Mouse (Mus musculus): ENCODE data around the gene Ercc1. TPM values are rescaled to one million over a fixed set of nuclear protein-coding genes. Genes with fewer than 3 reads are reported as not detected.

Gene Ercc1
- 66.5 to 73.8 TPM (median 68.8 TPM) in 4 replicates for total RNA-seq (2023; ENCODE audit: inconsistent age)

GRCm38 (mm10) chr7:19344237-19344847 is at the start of gene Ercc1:
Gene Ercc1, plus strand, starts transcription at chr7:19344778.

GRCm38 (mm10) chr7:19309884-19310641 is 34.5 kb upstream of the Ercc1 start, which contains the start of gene Fosb:
Gene Fosb, minus strand, starts transcription at chr7:19310051.

GRCm38 (mm10) chr7:19359299-19359891 is 14.8 kb downstream of the Ercc1 start, which contains the start of the genes Cd3eap and Ppp1r13l:
Gene Cd3eap, minus strand, starts transcription at chr7:19359483.
Gene Ppp1r13l, plus strand, starts transcription at chr7:19359749.

GRCm38 (mm10) chr7:19381377-19382165 is 37.0 kb downstream of the Ercc1 start, which contains the start of gene Ercc2:
Gene Ercc2, plus strand, starts transcription at chr7:19382010.

GRCm38 (mm10) chr7:19403731-19404296 is 59.2 kb downstream of the Ercc1 start, which contains the start of gene Klc3:
Gene Klc3, minus strand, starts transcription at chr7:19404104.

GRCm38 (mm10) chr7:19404476-19404875 is 59.9 kb downstream of the Ercc1 start, which contains the start of gene Ckm:
Gene Ckm, plus strand, starts transcription at chr7:19404776.

Other genes with a start within 250 kb of the Ercc1 start
- gene Gm4969, start 226.4 kb upstream of the Ercc1 start, total RNA-seq (2023; ENCODE audit: inconsistent age): 0.12 TPM in 1 of 4 replicates, not detected in the others
- 25.7 to 28.5 TPM (median 26.6 TPM) in 4 replicates for gene Fbxo46, start 224.9 kb upstream of the Ercc1 start, total RNA-seq (2023; ENCODE audit: inconsistent age)
- gene Qpctl, start 195.5 kb upstream of the Ercc1 start, total RNA-seq (2023; ENCODE audit: inconsistent age): 10.1 to 12.4 TPM (median 10.5 TPM) in 4 replicates
- 91.1 to 103 TPM (median 97.6 TPM) in 4 replicates for gene Snrpd2, start 195.1 kb upstream of the Ercc1 start, total RNA-seq (2023; ENCODE audit: inconsistent age)
- not detected in 4 replicates for gene Gipr, start 178.7 kb upstream of the Ercc1 start, total RNA-seq (2023; ENCODE audit: inconsistent age)
- 20.8 to 29.3 TPM (median 27.0 TPM) in 4 replicates for gene Eml2, start 168.4 kb upstream of the Ercc1 start, total RNA-seq (2023; ENCODE audit: inconsistent age)
- 0.16 TPM in 1 of 4 replicates, not detected in the others for gene Gpr4, start 132.2 kb upstream of the Ercc1 start, total RNA-seq (2023; ENCODE audit: inconsistent age)
- 46.7 to 54.6 TPM (median 48.7 TPM) in 4 replicates for gene Opa3, start 116.4 kb upstream of the Ercc1 start, total RNA-seq (2023; ENCODE audit: inconsistent age)
- 349 to 378 TPM (median 355 TPM) in 4 replicates for gene Vasp, start 73.0 kb upstream of the Ercc1 start, total RNA-seq (2023; ENCODE audit: inconsistent age)
- 0.64 TPM in 1 of 4 replicates, not detected in the others for gene Ppm1n, start 64.7 kb upstream of the Ercc1 start, total RNA-seq (2023; ENCODE audit: inconsistent age)
- 0.24 TPM in 1 of 4 replicates, not detected in the others for gene Rtn2, start 62.2 kb upstream of the Ercc1 start, total RNA-seq (2023; ENCODE audit: inconsistent age)
- 2,334 to 3,047 TPM (median 2,835 TPM) in 4 replicates for gene Fosb, start 34.7 kb upstream of the Ercc1 start, total RNA-seq (2023; ENCODE audit: inconsistent age)
- 6.2 to 8.3 TPM (median 7.5 TPM) in 4 replicates for gene Cd3eap, start 14.7 kb downstream of the Ercc1 start, total RNA-seq (2023; ENCODE audit: inconsistent age)
- gene Ppp1r13l, start 15.0 kb downstream of the Ercc1 start, total RNA-seq (2023; ENCODE audit: inconsistent age): 0.54 to 2.1 TPM (median 0.86 TPM) in 4 replicates
- 66.6 to 74.4 TPM (median 69.9 TPM) in 4 replicates for gene Ercc2, start 37.2 kb downstream of the Ercc1 start, total RNA-seq (2023; ENCODE audit: inconsistent age)
- 1.8 to 4.2 TPM (median 2.4 TPM) in 4 replicates for gene Klc3, start 59.3 kb downstream of the Ercc1 start, total RNA-seq (2023; ENCODE audit: inconsistent age)
- 0.42 TPM in 1 of 4 replicates, not detected in the others for gene Ckm, start 60.0 kb downstream of the Ercc1 start, total RNA-seq (2023; ENCODE audit: inconsistent age)
- 25.7 to 29.5 TPM (median 27.5 TPM) in 4 replicates for gene Mark4, start 114.0 kb downstream of the Ercc1 start, total RNA-seq (2023; ENCODE audit: inconsistent age)
- not detected in 4 replicates for gene Exoc3l2, start 118.6 kb downstream of the Ercc1 start, total RNA-seq (2023; ENCODE audit: inconsistent age)
- gene Bloc1s3, start 163.6 kb downstream of the Ercc1 start, total RNA-seq (2023; ENCODE audit: inconsistent age): 4.9 to 6.9 TPM (median 6.1 TPM) in 4 replicates
- gene Trappc6a, start 163.6 kb downstream of the Ercc1 start, total RNA-seq (2023; ENCODE audit: inconsistent age): 25.7 to 35.6 TPM (median 30.6 TPM) in 4 replicates
- 0.39 to 0.57 TPM (median 0.42 TPM) in 3 of 4 replicates, not detected in the other for gene Nkpd1, start 173.1 kb downstream of the Ercc1 start, total RNA-seq (2023; ENCODE audit: inconsistent age)
- gene Ppp1r37, start 218.3 kb downstream of the Ercc1 start, total RNA-seq (2023; ENCODE audit: inconsistent age): 50.2 to 62.6 TPM (median 55.2 TPM) in 4 replicates
- 11.5 to 13.5 TPM (median 12.6 TPM) in 4 replicates for gene Zfp296, start 232.5 kb downstream of the Ercc1 start, total RNA-seq (2023; ENCODE audit: inconsistent age)
- 75.7 to 86.9 TPM (median 84.1 TPM) in 4 replicates for gene Gemin7, start 232.8 kb downstream of the Ercc1 start, total RNA-seq (2023; ENCODE audit: inconsistent age)